Mouse (Mus musculus): ENCODE results near the gene Cyp2d34. TPM values are rescaled to one million over a fixed set of nuclear protein-coding genes. Genes with fewer than 3 reads are reported as not detected.

The Cyp2d34 gene
- polyA plus RNA-seq, 1 experiment from 2014 or later, result not detected

DNA sequence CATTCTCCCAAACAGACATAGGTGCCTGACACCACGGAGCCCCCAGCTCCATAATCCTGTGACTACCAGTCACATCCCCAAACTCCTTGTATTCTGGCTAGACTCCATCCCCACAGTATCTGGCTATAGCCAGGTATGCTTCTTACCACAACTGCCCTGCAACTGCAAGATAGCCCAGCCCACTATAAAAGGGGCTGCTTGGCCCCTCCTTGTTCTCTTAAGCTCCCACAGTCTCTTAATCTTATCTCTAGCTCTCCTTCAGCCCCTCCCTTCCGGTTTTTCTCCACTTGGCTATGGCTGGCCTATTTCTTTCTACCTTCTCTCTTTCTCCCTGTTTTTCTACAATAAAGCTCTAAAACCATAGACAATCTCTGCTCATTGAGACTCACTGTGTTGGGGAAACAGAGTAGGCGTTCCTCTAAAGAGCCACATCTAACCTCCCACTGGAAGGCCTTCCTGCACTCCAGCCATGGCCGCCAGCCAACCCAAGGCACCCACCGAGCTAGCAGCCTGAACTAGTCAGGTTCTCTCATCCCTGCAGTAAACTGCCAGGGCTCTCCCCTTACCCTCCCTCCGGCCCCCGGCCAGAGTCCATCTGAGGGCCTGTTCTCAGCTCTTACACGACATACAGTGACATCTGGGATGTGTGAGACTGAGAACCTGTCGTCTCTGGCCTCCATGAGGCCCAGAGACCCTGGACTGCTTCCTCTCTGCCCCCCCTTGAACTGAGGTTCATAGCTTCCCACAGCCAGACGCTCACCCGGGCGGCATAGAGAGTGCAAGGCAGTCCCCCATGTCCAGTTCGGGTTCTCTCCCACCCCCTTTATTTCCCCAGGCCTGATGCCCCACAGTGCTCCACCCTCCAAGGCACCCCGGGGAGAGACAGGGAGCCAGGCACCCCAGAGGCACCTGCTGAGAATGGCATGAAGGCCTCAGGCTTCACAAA, 16.7 kb upstream of the Cyp2d34 start:
- 0 out of 2 replicates have a peak, but pooled peaks have one; percentile 32 for ATAC-seq (ENCODE audit: low read depth)
- no peaks in the 10 kb centered on the region for H3K27me3 ChIP-seq (ENCODE audit: control insufficient read depth, insufficient read depth, low read depth, low read length)
- 57% methylated on average over 14 of the region's 14 CpGs for WGBS (ENCODE audit: insufficient replicate concordance)

DNA sequence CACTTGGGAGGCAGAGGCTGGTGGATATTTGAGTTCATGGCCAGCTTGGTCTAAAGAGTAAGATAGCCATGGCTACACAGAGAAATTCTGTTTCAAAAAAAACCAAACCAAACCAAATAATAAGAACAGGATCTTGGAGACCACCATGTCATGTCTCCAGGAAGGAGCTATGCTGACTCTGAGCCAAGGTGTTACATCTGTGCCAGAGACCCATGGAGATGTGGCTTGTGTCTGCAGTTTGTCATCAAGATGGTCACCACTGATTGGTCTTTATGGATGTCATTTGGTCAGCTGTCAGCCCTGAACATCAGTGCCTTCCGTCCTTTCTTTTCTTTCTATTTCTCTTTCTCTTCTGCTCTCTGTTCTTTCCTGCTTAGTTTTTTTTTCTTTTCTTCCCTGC, 14.2 kb upstream of the Cyp2d34 start:
- no peaks in the 10 kb centered on the region for H3K27me3 ChIP-seq (ENCODE audit: control insufficient read depth, insufficient read depth, low read depth, low read length)
- H3K9me3 ChIP-seq (replicated peaks; ENCODE audit: control insufficient read depth, low read length), result no peaks in the 10 kb centered on the region
- no peak overlapping the region for H3K4me3 ChIP-seq (ENCODE audit: low read depth, low read length)
- H3K36me3 ChIP-seq (ENCODE audit: control insufficient read depth, insufficient read depth), result no peaks in the 10 kb centered on the region
- WGBS (ENCODE audit: insufficient replicate concordance), result 67% methylated on average over 1 of the region's 1 CpGs
- H3K27ac ChIP-seq (ENCODE audit: low read length), result no peak overlapping the region
- no peak overlapping the region for H3K4me2 ChIP-seq (ENCODE audit: low read depth, low read length)
- ATAC-seq (ENCODE audit: low read depth), result no peak
- no peaks in the 10 kb centered on the region; the same call in 1 of the 2 replicates for H3K4me1 ChIP-seq (ENCODE audit: control insufficient read depth, low read depth, low read length)
- H3K9ac ChIP-seq (ENCODE audit: low read depth, low read length), result no peak overlapping the region

More for the DNA sequence above, 16.7 kb upstream of the Cyp2d34 start:
- Histone ChIP-seq H3K36me3 (ENCODE audit: control insufficient read depth, insufficient read depth) (no peaks in the 10 kb centered on the region), H3K9ac (ENCODE audit: low read depth, low read length) (no peak overlapping the region), H3K4me2 (ENCODE audit: low read depth, low read length) (no peak overlapping the region), H3K4me3 (ENCODE audit: low read depth, low read length) (no peak overlapping the region), H3K27ac (ENCODE audit: low read length) (no peak overlapping the region), H3K4me1 (ENCODE audit: control insufficient read depth, low read depth, low read length) (no peaks in the 10 kb centered on the region; the same call in 1 of the 2 replicates), H3K9me3 (replicated peaks; ENCODE audit: control insufficient read depth, low read length) (no peaks in the 10 kb centered on the region)

DNA sequence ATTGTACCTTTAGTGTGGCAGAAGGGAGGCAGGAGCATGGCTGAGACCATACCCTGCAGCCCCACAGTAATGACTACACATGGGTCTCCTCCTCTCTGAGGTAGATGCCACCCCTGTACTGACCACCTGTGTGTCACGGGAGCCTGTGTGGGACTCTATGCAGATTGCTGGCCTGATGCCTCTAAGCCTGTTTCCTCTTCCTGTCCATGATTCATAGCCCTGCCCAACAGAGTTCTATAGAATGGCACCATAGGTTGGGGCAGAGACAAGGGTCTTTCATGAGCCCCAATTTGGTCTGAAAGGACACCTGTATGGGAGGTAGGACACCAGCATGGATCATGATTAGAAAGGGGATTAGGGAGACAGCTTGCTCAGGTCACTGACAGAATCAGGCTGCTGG, 1.2 kb upstream of the Cyp2d34 start:
- H3K27ac ChIP-seq (ENCODE audit: low read length), result no peak overlapping the region
- no peak overlapping the region for H3K4me2 ChIP-seq (ENCODE audit: low read depth, low read length)
- no peak overlapping the region for H3K4me3 ChIP-seq (ENCODE audit: low read depth, low read length)
- no peaks in the 10 kb centered on the region for H3K36me3 ChIP-seq (ENCODE audit: control insufficient read depth, insufficient read depth)
- H3K9me3 ChIP-seq (replicated peaks; ENCODE audit: control insufficient read depth, low read length), result no peaks in the 10 kb centered on the region
- 22% methylated on average over 1 of the region's 1 CpGs for WGBS (ENCODE audit: insufficient replicate concordance)
- H3K9ac ChIP-seq (ENCODE audit: low read depth, low read length), result no peak overlapping the region
- H3K27me3 ChIP-seq (ENCODE audit: control insufficient read depth, insufficient read depth, low read depth, low read length), result no peaks in the 10 kb centered on the region
- ATAC-seq (ENCODE audit: low read depth), result no peak
- no peaks in the 10 kb centered on the region for H3K4me1 ChIP-seq (ENCODE audit: control insufficient read depth, low read depth, low read length)

DNA sequence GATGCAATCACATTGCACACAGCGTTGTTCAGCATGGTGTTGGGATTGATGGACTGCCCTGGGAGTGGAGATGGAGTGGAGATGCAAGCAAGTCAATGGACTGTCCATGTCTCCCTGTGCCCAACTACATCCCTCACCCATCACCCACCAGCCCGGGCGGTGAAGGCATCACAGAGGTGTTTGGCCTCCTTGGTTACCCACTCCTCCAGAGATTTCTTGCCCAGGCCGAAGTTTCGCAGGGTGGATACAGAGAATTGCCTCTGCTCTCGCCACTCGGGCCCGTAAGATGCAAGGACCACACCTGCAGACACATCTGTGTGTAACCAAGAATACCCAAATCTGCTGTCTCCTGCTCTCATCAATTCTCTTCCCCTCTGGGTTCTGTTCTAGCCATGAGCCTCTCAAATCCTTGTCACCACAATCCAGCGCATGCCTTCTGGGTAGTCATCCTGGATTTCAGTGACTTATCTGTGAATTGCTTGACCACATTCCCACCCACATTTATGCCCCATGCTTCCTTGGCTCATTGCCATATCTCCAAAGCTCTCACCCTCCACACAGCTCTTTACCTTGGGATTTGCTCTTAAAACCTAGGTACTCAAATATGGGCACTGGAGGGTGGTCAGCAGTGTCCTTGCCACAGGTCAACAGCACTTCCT, 2.3 kb downstream of the Cyp2d34 start:
- H3K27me3 ChIP-seq (ENCODE audit: control insufficient read depth, insufficient read depth, low read depth, low read length), result no peaks in the 10 kb centered on the region
- H3K36me3 ChIP-seq (ENCODE audit: control insufficient read depth, insufficient read depth), result no peaks in the 10 kb centered on the region
- 80% methylated on average over 9 of the region's 9 CpGs for WGBS (ENCODE audit: insufficient replicate concordance)

DNA sequence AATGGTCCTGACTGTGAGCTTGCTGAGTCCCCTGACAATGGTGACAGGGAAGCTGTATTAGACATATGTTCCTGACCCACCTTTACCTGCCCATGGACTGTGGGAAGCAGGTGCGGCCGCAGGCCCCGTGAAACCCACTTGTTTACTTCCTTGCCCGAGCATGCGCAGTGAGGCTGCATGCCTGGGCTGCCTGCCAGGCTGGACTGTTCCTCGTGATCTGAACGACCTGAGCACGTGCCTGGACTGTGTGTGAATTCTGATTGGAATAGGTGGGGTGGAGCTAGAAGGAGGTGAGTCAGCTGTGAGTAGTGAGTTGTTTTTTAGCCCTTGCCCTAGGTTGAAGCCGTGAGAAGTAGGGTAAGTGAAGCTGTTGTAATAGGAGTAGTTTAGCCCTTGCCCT, 38.1 kb downstream of the Cyp2d34 start:
- WGBS (ENCODE audit: insufficient replicate concordance), result 70% methylated on average over 9 of the region's 9 CpGs
- H3K27me3 ChIP-seq (ENCODE audit: control insufficient read depth, insufficient read depth, low read depth, low read length), result no peaks in the 10 kb centered on the region
- no peak overlapping the region for H3K4me2 ChIP-seq (ENCODE audit: low read depth, low read length)
- H3K36me3 ChIP-seq (ENCODE audit: control insufficient read depth, insufficient read depth), result no peaks in the 10 kb centered on the region
- H3K9ac ChIP-seq (ENCODE audit: low read depth, low read length), result no peak overlapping the region
- no peaks in the 10 kb centered on the region for H3K4me1 ChIP-seq (ENCODE audit: control insufficient read depth, low read depth, low read length)
- no peak overlapping the region for H3K4me3 ChIP-seq (ENCODE audit: low read depth, low read length)
- no peak for ATAC-seq (ENCODE audit: low read depth)
- no peaks in the 10 kb centered on the region for H3K9me3 ChIP-seq (replicated peaks; ENCODE audit: control insufficient read depth, low read length)
- H3K27ac ChIP-seq (ENCODE audit: low read length), result no peak overlapping the region

More for the DNA sequence above, 2.3 kb downstream of the Cyp2d34 start:
- H3K9me3 ChIP-seq (replicated peaks; ENCODE audit: control insufficient read depth, low read length), result no peaks in the 10 kb centered on the region
- H3K4me2 ChIP-seq (ENCODE audit: low read depth, low read length), result no peak overlapping the region
- no peak overlapping the region for H3K4me3 ChIP-seq (ENCODE audit: low read depth, low read length)
- no peak overlapping the region for H3K27ac ChIP-seq (ENCODE audit: low read length)
- H3K4me1 ChIP-seq (ENCODE audit: control insufficient read depth, low read depth, low read length), result no peaks in the 10 kb centered on the region
- ATAC-seq (ENCODE audit: low read depth), result no peak
- H3K9ac ChIP-seq (ENCODE audit: low read depth, low read length), result no peak overlapping the region

DNA sequence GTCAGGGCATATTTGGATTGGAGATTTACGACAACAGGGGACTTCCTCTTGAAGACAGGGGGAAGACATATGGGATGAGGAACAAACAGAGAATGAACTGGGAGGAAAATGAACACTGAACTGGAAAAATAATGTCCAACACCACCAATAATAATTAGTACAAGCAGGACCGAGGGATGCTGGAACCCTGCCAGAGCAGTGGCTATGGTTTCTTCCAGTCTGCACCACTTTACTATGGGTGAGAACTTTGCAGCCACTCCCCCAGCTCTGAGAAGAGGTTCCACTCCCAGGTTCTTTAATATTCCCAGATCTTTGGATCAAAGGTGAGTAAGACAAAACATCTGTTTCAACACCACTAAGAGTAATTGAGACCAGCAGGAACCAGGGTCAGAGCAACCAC, 41.7 kb downstream of the Cyp2d34 start:
- no peaks in the 10 kb centered on the region for H3K36me3 ChIP-seq (ENCODE audit: control insufficient read depth, insufficient read depth)
- H3K27ac ChIP-seq (ENCODE audit: low read length), result no peak overlapping the region
- no peaks in the 10 kb centered on the region for H3K27me3 ChIP-seq (ENCODE audit: control insufficient read depth, insufficient read depth, low read depth, low read length)
- no peak overlapping the region for H3K9ac ChIP-seq (ENCODE audit: low read depth, low read length)
- no peak overlapping the region for H3K4me2 ChIP-seq (ENCODE audit: low read depth, low read length)
- no peaks in the 10 kb centered on the region for H3K4me1 ChIP-seq (ENCODE audit: control insufficient read depth, low read depth, low read length)
- no peaks in the 10 kb centered on the region for H3K9me3 ChIP-seq (replicated peaks; ENCODE audit: control insufficient read depth, low read length)
- ATAC-seq (ENCODE audit: low read depth), result no peak
- no peak overlapping the region for H3K4me3 ChIP-seq (ENCODE audit: low read depth, low read length)
- 60% methylated on average over 2 of the region's 2 CpGs for WGBS (ENCODE audit: insufficient replicate concordance)

DNA sequence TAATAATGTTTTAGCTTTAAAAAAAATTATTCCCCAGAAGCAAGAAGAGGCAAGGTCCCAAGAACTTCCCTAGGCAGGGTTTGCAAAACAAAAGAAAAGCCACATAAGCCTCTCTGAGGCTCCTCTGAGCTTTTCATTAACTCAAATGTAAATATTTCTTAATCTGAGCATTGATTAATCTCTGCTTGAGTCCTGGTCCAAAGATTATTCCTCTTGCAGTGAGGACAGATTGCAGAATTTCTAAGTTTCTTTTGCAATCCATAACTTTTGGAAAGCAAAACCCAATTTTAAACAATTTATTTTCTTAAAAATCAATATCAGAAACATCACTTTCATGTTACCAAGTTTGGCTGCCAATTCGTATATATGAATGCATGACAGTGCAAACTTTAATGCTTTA, 47.9 kb downstream of the Cyp2d34 start:
- no peaks in the 10 kb centered on the region for H3K36me3 ChIP-seq (ENCODE audit: control insufficient read depth, insufficient read depth)
- H3K4me3 ChIP-seq (ENCODE audit: low read depth, low read length), result no peak overlapping the region
- H3K27me3 ChIP-seq (ENCODE audit: control insufficient read depth, insufficient read depth, low read depth, low read length), result no peaks in the 10 kb centered on the region
- 37% methylated on average over 1 of the region's 1 CpGs for WGBS (ENCODE audit: insufficient replicate concordance)
- H3K9ac ChIP-seq (ENCODE audit: low read depth, low read length), result no peak overlapping the region
- ATAC-seq (ENCODE audit: low read depth), result no peak
- no peak overlapping the region for H3K27ac ChIP-seq (ENCODE audit: low read length)
- H3K4me1 ChIP-seq (ENCODE audit: control insufficient read depth, low read depth, low read length), result no peaks in the 10 kb centered on the region
- no peak overlapping the region for H3K4me2 ChIP-seq (ENCODE audit: low read depth, low read length)
- no peaks in the 10 kb centered on the region for H3K9me3 ChIP-seq (replicated peaks; ENCODE audit: control insufficient read depth, low read length)

Measured in liver, embryonic 16.5 days (tissue).